Mouse (Mus musculus) liver (tissue): ENCODE results near the gene Atoh8.

ENCODE experiments used
- DNase-seq: peaks from one replicate; pipeline ENCODE4 v3.0.0-alpha.2; 2020; ENCODE audit warnings: mixed read lengths

Gene Atoh8

GRCm38 (mm10) chr6:72253911-72254587 lies 18.7 kb upstream of the Atoh8 start:
- no peak for DNase-seq

GRCm38 (mm10) chr6:72253168-72253567 lies 17.8 kb upstream of the Atoh8 start:
- no peak for DNase-seq

- DNase-seq: no peak
These were observed 17.1 kb upstream of the Atoh8 start for GRCm38 (mm10) chr6:72252433-72252832.

- DNase-seq: no peak
These were observed 14.6 kb upstream of the Atoh8 start for GRCm38 (mm10) chr6:72249981-72250380.

GRCm38 (mm10) chr6:72248150-72248914 lies 13.0 kb upstream of the Atoh8 start:
- no peak for DNase-seq

- DNase-seq: no peak
These were observed 10.9 kb upstream of the Atoh8 start for GRCm38 (mm10) chr6:72246303-72246702.

GRCm38 (mm10) chr6:72244569-72245285 lies 9.3 kb upstream of the Atoh8 start:
- no peak for DNase-seq

- peak; percentile 56 for DNase-seq
These were observed 8.8 kb upstream of the Atoh8 start for GRCm38 (mm10) chr6:72244144-72244549.

- DNase-seq: no peak
These were observed 7.3 kb upstream of the Atoh8 start for GRCm38 (mm10) chr6:72242532-72243320.

GRCm38 (mm10) chr6:72241843-72242154 lies 6.4 kb upstream of the Atoh8 start:
- DNase-seq: no peak

- no peak for DNase-seq
These were observed 5.9 kb upstream of the Atoh8 start for GRCm38 (mm10) chr6:72241133-72241842.

- no peak for DNase-seq
These were observed 4.7 kb upstream of the Atoh8 start for GRCm38 (mm10) chr6:72240042-72240441.

- DNase-seq: peak; percentile 80
These were observed 1.7 kb upstream of the Atoh8 start for GRCm38 (mm10) chr6:72237035-72237434.

GRCm38 (mm10) chr6:72235807-72236407 lies 530 bp upstream of the Atoh8 start:
- no peak for DNase-seq

GRCm38 (mm10) chr6:72234372-72235097 lies 842 bp downstream of the Atoh8 start:
- peak; percentile 23 for DNase-seq

GRCm38 (mm10) chr6:72233950-72234349 lies 1.4 kb downstream of the Atoh8 start:
- no peak for DNase-seq

GRCm38 (mm10) chr6:72232870-72233269 lies 2.5 kb downstream of the Atoh8 start:
- DNase-seq: no peak

- no peak for DNase-seq
These were observed 3.0 kb downstream of the Atoh8 start for GRCm38 (mm10) chr6:72232411-72232810.

GRCm38 (mm10) chr6:72230875-72231274 lies 4.5 kb downstream of the Atoh8 start:
- DNase-seq: no peak

- no peak for DNase-seq
These were observed 7.6 kb downstream of the Atoh8 start for GRCm38 (mm10) chr6:72227665-72228265.

GRCm38 (mm10) chr6:72227011-72227410 lies 8.4 kb downstream of the Atoh8 start:
- no peak for DNase-seq
